Mouse (Mus musculus): Measurements from ENCODE around the gene Glb1l.

DNA sequence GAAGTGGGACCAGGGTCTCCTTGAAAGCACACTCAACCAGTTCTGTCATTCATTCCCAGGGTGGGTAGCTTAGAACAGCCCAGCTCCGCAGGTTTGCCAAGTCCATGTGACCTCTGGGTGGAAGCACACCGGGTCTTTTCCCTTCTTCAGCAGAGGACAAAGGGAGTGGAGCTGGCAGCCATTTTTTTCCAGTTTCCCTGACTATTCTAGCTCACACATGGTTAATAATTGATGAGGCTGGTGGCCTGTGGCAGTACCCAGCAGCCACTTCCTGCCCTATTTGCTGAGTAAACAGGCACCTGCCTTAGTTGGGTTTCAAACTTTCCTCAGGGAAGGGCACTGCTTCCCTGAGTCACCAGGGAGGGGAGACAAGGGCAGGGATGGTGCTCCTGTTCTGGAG, 3.8 kb upstream of the Glb1l start:
- TF ChIP-seq FLI1 (IDR thresholded peaks at IDR 0.05; ENCODE audit: low read length) (no peak), GATA1 (IDR thresholded peaks at IDR 0.05; ENCODE audit: borderline replicate concordance, low read length) (no peak)

All from megakaryocyte, embryonic 14.5 days (primary cell).